Mouse (Mus musculus) liver, embryonic 16.5 days (tissue): ENCODE data around the gene Myo18b. TPM values are rescaled to one million over a fixed set of nuclear protein-coding genes. Genes with fewer than 3 reads are reported as not detected.

ENCODE experiments used
- ATAC-seq: fragments of 200-750 bp; cut with Nextera tagmentation; 2 replicates; pipeline ENCODE4 v1.8.0; 2017; ENCODE audit warnings: low read depth, mild to moderate bottlenecking, moderate number of reproducible peaks, moderate library complexity
- H3K27ac ChIP-seq: fragments of 300-500 bp; sonication (generic); 2 replicates; pipeline ENCODE4 v1.5.1; 2014; ENCODE audit warnings: mild to moderate bottlenecking, low read length
- H3K27me3 ChIP-seq: fragments of 300-500 bp; sonication (generic); 2 replicates; pipeline ENCODE4 v1.6.1; 2014; ENCODE audit warnings: low read depth, low read length, mixed read lengths; ENCODE audit not compliant: control insufficient read depth, insufficient read depth
- H3K36me3 ChIP-seq: fragments of 300-500 bp; sonication (generic); 2 replicates; pipeline ENCODE4 v1.6.1; 2014; ENCODE audit warnings: mild to moderate bottlenecking; ENCODE audit not compliant: control insufficient read depth, insufficient read depth
- H3K4me1 ChIP-seq: fragments of 300-500 bp; sonication (generic); 2 replicates; pipeline ENCODE4 v1.6.1; 2014; ENCODE audit warnings: low read depth, low read length, mixed read lengths; ENCODE audit not compliant: control insufficient read depth
- H3K4me2 ChIP-seq: fragments of 300-500 bp; sonication (generic); 2 replicates; pipeline ENCODE4 v1.6.1; 2014; ENCODE audit warnings: low read depth, low read length, mixed read lengths
- H3K4me3 ChIP-seq: fragments of 300-500 bp; sonication (generic); 2 replicates; pipeline ENCODE4 v1.5.1; 2014; ENCODE audit warnings: low read depth, mild to moderate bottlenecking, low read length
- H3K9ac ChIP-seq: fragments of 300-500 bp; sonication (generic); 2 replicates; pipeline ENCODE4 v1.6.1; 2014; ENCODE audit warnings: low read depth, low read length
- H3K9me3 ChIP-seq: fragments of 300-500 bp; sonication (generic); replicated peaks from 2 replicates; pipeline ENCODE4 v1.6.1; 2016; ENCODE audit warnings: low read length; ENCODE audit not compliant: control insufficient read depth
- WGBS: fragments of 180-500 bp; shearing (Covaris S2); extraction: QIAGEN DNeasy Blood & Tissue Kit; methylation state at CpG from one replicate; pipeline ENCODE4 v1.1.7; 2014; ENCODE audit not compliant: insufficient replicate concordance; 5-methylcytosine and 5-hydroxymethylcytosine counted together
- polyA plus RNA-seq: library from polyadenylated mRNA; unstranded; fragments of >200 nt; fragmentation: Nextera tagmentation; extraction: Ambion mirVana; gene quantifications from 2 replicates; pipeline ENCODE4 v1.2.1, GENCODE M21; 2015

The Myo18b gene
- polyA plus RNA-seq, 1 experiment from 2014 or later, result 0.45 TPM

GRCm38 (mm10) chr5:112646871-112647270 is 249.3 kb downstream of the Myo18b start:
- H3K4me2 ChIP-seq, result no peak overlapping the region
- 73% methylated on average over 2 of the region's 2 CpGs for WGBS
- H3K36me3 ChIP-seq, result no peaks in the 10 kb centered on the region
- no peak overlapping the region for H3K27ac ChIP-seq
- no peaks in the 10 kb centered on the region for H3K27me3 ChIP-seq
- no peak overlapping the region for H3K9ac ChIP-seq
- no peaks in the 10 kb centered on the region for H3K4me1 ChIP-seq
- no peak overlapping the region for H3K4me3 ChIP-seq
- no peak for ATAC-seq
- H3K9me3 ChIP-seq, result no peaks in the 10 kb centered on the region

DNA sequence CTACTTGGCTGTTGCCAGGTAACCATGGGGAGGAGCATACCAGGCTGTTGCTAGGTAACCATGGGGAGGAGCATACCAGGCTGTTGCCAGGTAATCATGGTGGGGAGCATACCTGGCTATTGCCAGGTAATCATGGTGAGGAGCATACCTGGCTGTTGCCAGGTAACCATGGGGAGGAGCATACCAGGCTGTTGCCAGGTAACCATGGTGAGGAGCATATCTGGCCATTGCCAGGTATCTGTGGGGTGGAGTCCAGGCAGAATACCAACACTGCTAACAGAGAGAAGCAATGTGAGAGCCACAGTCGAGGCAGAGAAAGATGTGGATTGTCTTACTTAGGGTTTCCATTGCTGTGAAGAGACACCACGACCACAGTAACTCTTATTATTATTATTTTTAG is 250.6 kb downstream of the Myo18b start:
- Histone ChIP-seq H3K27me3 (no peaks in the 10 kb centered on the region), H3K36me3 (no peaks in the 10 kb centered on the region), H3K9ac (no peak overlapping the region), H3K27ac (no peak overlapping the region), H3K4me1 (no peaks in the 10 kb centered on the region), H3K4me3 (no peak overlapping the region), H3K4me2 (no peak overlapping the region), H3K9me3 (no peaks in the 10 kb centered on the region)
- no peak for ATAC-seq
- WGBS, result 44% methylated on average over 2 of the region's 2 CpGs

GRCm38 (mm10) chr5:112643533-112644272 is 252.5 kb downstream of the Myo18b start:
- 35% methylated on average over 20 of the region's 20 CpGs for WGBS

DNA sequence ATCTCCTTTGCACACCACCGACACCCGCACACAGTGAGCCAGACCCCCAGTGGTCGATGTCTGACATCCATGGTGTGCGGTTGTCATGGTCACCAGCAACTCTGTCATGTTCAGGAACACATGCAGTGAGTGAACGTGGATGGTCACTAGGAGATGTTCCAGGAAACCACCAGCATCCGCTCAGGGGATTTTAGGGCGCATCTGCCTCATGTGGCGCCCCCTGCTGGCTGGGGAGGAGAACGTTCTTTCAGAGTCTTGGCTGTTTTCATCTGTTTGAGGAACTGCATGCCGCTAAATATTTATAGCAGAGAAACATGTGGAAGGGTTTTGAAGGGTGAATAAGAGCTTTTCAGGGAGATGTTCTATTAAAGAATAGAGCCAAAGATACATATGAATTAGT is 253.4 kb downstream of the Myo18b start:
- no peaks in the 10 kb centered on the region for H3K4me1 ChIP-seq
- H3K9ac ChIP-seq, result no peak overlapping the region
- no peak overlapping the region for H3K4me2 ChIP-seq
- ATAC-seq, result no peak
- 47% methylated on average over 10 of the region's 10 CpGs for WGBS
- no peaks in the 10 kb centered on the region for H3K27me3 ChIP-seq
- H3K9me3 ChIP-seq, result no peaks in the 10 kb centered on the region
- no peak overlapping the region for H3K27ac ChIP-seq
- no peak overlapping the region for H3K4me3 ChIP-seq
- H3K36me3 ChIP-seq, result no peaks in the 10 kb centered on the region

More at GRCm38 (mm10) chr5:112643533-112644272, 252.5 kb downstream of the Myo18b start:
- H3K4me2 ChIP-seq, result no peak overlapping the region
- H3K9ac ChIP-seq, result no peak overlapping the region
- ATAC-seq, result no peak
- H3K36me3 ChIP-seq, result no peaks in the 10 kb centered on the region
- H3K27ac ChIP-seq, result no peak overlapping the region
- no peaks in the 10 kb centered on the region for H3K9me3 ChIP-seq
- no peaks in the 10 kb centered on the region for H3K4me1 ChIP-seq
- H3K4me3 ChIP-seq, result no peak overlapping the region
- no peaks in the 10 kb centered on the region for H3K27me3 ChIP-seq

DNA sequence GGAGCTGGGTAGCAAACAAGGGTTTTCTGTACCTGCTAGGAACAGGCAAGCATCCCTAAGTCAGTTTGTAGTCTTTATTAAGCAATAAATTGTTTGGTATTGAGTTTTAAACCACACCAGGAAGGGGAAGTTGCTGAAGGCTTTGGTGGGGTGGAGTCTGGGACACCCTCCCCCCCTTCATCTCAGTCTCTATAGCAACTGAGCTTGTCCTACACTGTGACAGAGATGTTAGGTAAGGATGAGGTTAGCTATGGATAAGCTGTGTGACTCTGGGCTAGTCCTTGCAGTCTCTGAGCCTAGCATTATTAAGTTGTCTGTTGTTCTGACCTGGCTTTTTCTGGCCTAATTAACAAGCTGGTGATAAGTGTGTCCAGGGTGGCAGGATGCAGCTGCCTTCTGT is 254.4 kb downstream of the Myo18b start:
- no peak for ATAC-seq
- Histone ChIP-seq H3K36me3 (no peaks in the 10 kb centered on the region), H3K27me3 (no peaks in the 10 kb centered on the region), H3K4me3 (no peak overlapping the region), H3K9ac (no peak overlapping the region), H3K4me2 (no peak overlapping the region), H3K4me1 (no peaks in the 10 kb centered on the region), H3K9me3 (no peaks in the 10 kb centered on the region), H3K27ac (no peak overlapping the region)

DNA sequence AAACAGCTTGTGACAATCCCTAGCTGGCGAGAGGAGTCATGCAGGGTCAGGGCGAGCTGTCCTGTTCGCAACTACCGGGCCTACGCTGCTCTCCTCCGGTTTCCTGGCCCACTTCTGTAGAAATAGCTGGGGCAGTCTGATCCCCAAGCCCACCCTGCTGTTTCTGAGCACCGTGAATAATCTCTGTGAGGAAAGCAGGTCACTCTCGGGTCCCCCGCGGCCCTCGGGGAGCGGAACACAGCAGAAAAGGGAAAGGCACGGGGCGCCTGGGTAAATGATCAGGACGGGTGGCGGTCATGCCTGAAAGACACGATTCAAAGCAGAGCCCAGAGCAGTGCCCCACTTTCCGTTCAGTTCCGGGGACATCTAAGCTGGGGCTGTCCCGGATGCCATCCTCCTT is 255.0 kb downstream of the Myo18b start:
- H3K27me3 ChIP-seq, result no peaks in the 10 kb centered on the region
- no peaks in the 10 kb centered on the region for H3K9me3 ChIP-seq
- H3K9ac ChIP-seq, result no peak overlapping the region
- no peaks in the 10 kb centered on the region for H3K4me1 ChIP-seq
- 13% methylated on average over 20 of the region's 20 CpGs for WGBS
- H3K27ac ChIP-seq, result no peak overlapping the region
- no peak for ATAC-seq
- H3K36me3 ChIP-seq, result no peaks in the 10 kb centered on the region
- no peak overlapping the region for H3K4me2 ChIP-seq
- no peak overlapping the region for H3K4me3 ChIP-seq

DNA sequence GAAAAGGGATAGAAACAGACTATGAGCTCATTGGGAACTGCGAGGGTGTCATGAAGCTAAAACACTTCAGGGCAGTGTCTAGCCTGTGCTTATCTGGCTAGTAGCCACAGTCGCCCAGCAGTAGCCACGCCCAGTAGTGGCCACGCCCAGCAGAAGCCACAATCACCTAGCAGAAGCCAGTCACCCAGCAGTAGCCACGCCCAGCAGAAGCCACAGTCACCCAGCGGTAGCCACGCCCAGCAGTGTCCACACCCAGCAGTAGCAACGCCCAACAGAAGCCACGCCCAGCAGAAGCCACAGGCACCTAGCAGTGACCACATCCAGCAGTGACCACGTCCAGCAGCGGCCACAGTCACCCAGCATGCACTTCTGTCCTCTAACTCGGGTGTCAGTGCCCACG is 255.5 kb downstream of the Myo18b start:
- no peaks in the 10 kb centered on the region for H3K4me1 ChIP-seq
- no peak overlapping the region for H3K4me2 ChIP-seq
- no peak overlapping the region for H3K4me3 ChIP-seq
- no peak overlapping the region for H3K27ac ChIP-seq
- H3K9me3 ChIP-seq, result no peaks in the 10 kb centered on the region
- no peak for ATAC-seq
- H3K9ac ChIP-seq, result no peak overlapping the region
- no peaks in the 10 kb centered on the region for H3K36me3 ChIP-seq
- H3K27me3 ChIP-seq, result no peaks in the 10 kb centered on the region
- 9% methylated on average over 13 of the region's 13 CpGs for WGBS

Other genes with a start within 250 kb of the Myo18b start
- 2.7 and 3.4 TPM in 2 replicates for gene Grk3, start 119.4 kb upstream of the Myo18b start, polyA plus RNA-seq
- not detected in 2 replicates for gene Crybb2, start 173.8 kb upstream of the Myo18b start, polyA plus RNA-seq
- gene Crybb3, start 185.2 kb upstream of the Myo18b start, polyA plus RNA-seq, result not detected in 2 replicates